Comparison of ENCODE assay signal across 10 mouse cellular contexts in genomic region chr4:118465697-118466163, GRCm38 (mm10). TPM values are rescaled to one million over a fixed set of nuclear protein-coding genes. Genes with fewer than 3 reads are reported as not detected.
DNase-seq lines count a peak whose midpoint lies in the region; ATAC-seq lines count a peak whose summit lies in the region.
"Had no signal": no experiment of that assay in that cellular context is flagged by ENCODE, and none has a peak within 500 bp of the region (broad histone marks: within the 10 kb centered on the region; RNA-seq: fewer than 3 reads in every experiment).

No protein-coding gene starts in this region.

- no peaks in the 10 kb centered on the region for H3K27me3 ChIP-seq in heart, embryonic 13.5 days (replicated peaks)
- no peaks in the 10 kb centered on the region for H3K27me3 ChIP-seq in midbrain, embryonic 15.5 days (replicated peaks)

- H3K36me3 ChIP-seq in heart, embryonic 13.5 days: no peaks in the 10 kb centered on the region
- no peaks in the 10 kb centered on the region for H3K36me3 ChIP-seq in midbrain, embryonic 15.5 days (replicated peaks)

- H3K4me2 ChIP-seq in heart, embryonic 13.5 days: no peak overlapping the region
- H3K4me2 ChIP-seq in midbrain, embryonic 15.5 days: no peak overlapping the region

- H3K4me1 ChIP-seq in heart, embryonic 13.5 days: peaks cover 12% of the 10 kb centered on the region
- no peaks in the 10 kb centered on the region for H3K4me1 ChIP-seq in midbrain, embryonic 15.5 days

- DNase-seq in lung, postnatal 10 days: peak; percentile 31
- no peak for DNase-seq in lung, postnatal 36 days
- peak; percentile 34 for DNase-seq in kidney, postnatal 14 days
- DNase-seq in cerebellum, adult 9-11 months: no peak
- no peak for DNase-seq in layer of hippocampus, adult 11-12 months (ENCODE audit: low spot score)
- no peak for DNase-seq in ovary, adult 18-20 months (ENCODE audit: low spot score)
- DNase-seq: lung, adult 2 months; thymus, postnatal 36 days had no signal

- ATAC-seq in heart, embryonic 13.5 days (ENCODE audit: extremely low read depth, insufficient number of reproducible peaks, low FRiP score, low TSS enrichment): peak; percentile 61; the same call in 1 of the 2 replicates
- ATAC-seq in midbrain, embryonic 15.5 days (replicated peaks): no peak

- H3K9me3 ChIP-seq in heart, embryonic 13.5 days: no peaks in the 10 kb centered on the region
- no peaks in the 10 kb centered on the region; the same call in 1 of the 2 replicates for H3K9me3 ChIP-seq in midbrain, embryonic 15.5 days

- H3K4me3 ChIP-seq in heart, embryonic 13.5 days: no peak overlapping the region
- H3K4me3 ChIP-seq in midbrain, embryonic 15.5 days: no peak overlapping the region

- peak overlapping the region; percentile 58 for H3K27ac ChIP-seq in heart, embryonic 13.5 days (replicated peaks)
- H3K27ac ChIP-seq in midbrain, embryonic 15.5 days: no peak overlapping the region

- 30% methylated on average over 11 of the region's 11 CpGs for WGBS in heart, embryonic 13.5 days
- WGBS in midbrain, embryonic 15.5 days: 64% methylated on average over 11 of the region's 11 CpGs

- no peak overlapping the region for H3K9ac ChIP-seq in heart, embryonic 13.5 days
- no peak overlapping the region for H3K9ac ChIP-seq in midbrain, embryonic 15.5 days

RNA-seq across cellular contexts. Expression of gene Mpl, which starts 8.4 kb away (rescaled TPM):
- polyA plus RNA-seq in heart, embryonic 13.5 days (2015; fragmentation: Nextera tagmentation; extraction: Ambion mirVana): 2.1 and 2.2 TPM in 2 replicates
- 0.13 and 0.14 TPM in 2 replicates for polyA plus RNA-seq in midbrain, embryonic 15.5 days (2015; fragmentation: Nextera tagmentation; extraction: Ambion mirVana)

RNA-seq across cellular contexts. Expression of gene Tie1, which starts 24.1 kb away (rescaled TPM):
- polyA plus RNA-seq in heart, embryonic 13.5 days (2015; fragmentation: Nextera tagmentation; extraction: Ambion mirVana): 57.7 and 61.1 TPM in 2 replicates
- polyA plus RNA-seq in midbrain, embryonic 15.5 days (2015; fragmentation: Nextera tagmentation; extraction: Ambion mirVana): 16.8 and 17.1 TPM in 2 replicates

RNA-seq across cellular contexts. Expression of gene Cdc20, which starts 28.6 kb away (rescaled TPM):
- 171 and 186 TPM in 2 replicates for polyA plus RNA-seq in heart, embryonic 13.5 days (2015; fragmentation: Nextera tagmentation; extraction: Ambion mirVana)
- 35.5 and 48.3 TPM in 2 replicates for polyA plus RNA-seq in midbrain, embryonic 15.5 days (2015; fragmentation: Nextera tagmentation; extraction: Ambion mirVana)

RNA-seq across cellular contexts. Expression of gene Elovl1, which starts 37.8 kb away (rescaled TPM):
- polyA plus RNA-seq in heart, embryonic 13.5 days (2015; fragmentation: Nextera tagmentation; extraction: Ambion mirVana): 56.4 and 63.2 TPM in 2 replicates
- polyA plus RNA-seq in midbrain, embryonic 15.5 days (2015; fragmentation: Nextera tagmentation; extraction: Ambion mirVana): 30.7 and 31.4 TPM in 2 replicates

RNA-seq across cellular contexts. Expression of gene Med8, which starts 56.6 kb away (rescaled TPM):
- polyA plus RNA-seq in heart, embryonic 13.5 days (2015; fragmentation: Nextera tagmentation; extraction: Ambion mirVana): 73.2 and 81.3 TPM in 2 replicates
- polyA plus RNA-seq in midbrain, embryonic 15.5 days (2015; fragmentation: Nextera tagmentation; extraction: Ambion mirVana): 96.5 and 96.7 TPM in 2 replicates

Comparison
In these comparisons a context has a peak if more than half of its experiments do, and no peak if none do; other contexts are left out.
1. DNase-seq: peak in lung, postnatal 10 days (single experiment) and kidney, postnatal 14 days (single experiment); none in lung, postnatal 36 days (single experiment), cerebellum, adult 9-11 months (single experiment), layer of hippocampus, adult 11-12 months (single experiment) and ovary, adult 18-20 months (single experiment).